Mouse (Mus musculus): Measurements from ENCODE around the gene C130026I21Rik.

The C130026I21Rik gene

GRCm38 (mm10) chr1:85010947-85011346, 259.4 kb downstream of the C130026I21Rik start:
- 69% methylated on average over 3 of the region's 3 CpGs for WGBS

GRCm38 (mm10) chr1:85007737-85008136, 262.6 kb downstream of the C130026I21Rik start:
- 65% methylated on average over 1 of the region's 1 CpGs for WGBS

- 94% methylated on average over 8 of the region's 12 CpGs for WGBS
These were observed 271.1 kb downstream of the C130026I21Rik start for GRCm38 (mm10) chr1:84999241-84999640.

- 91% methylated on average over 6 of the region's 9 CpGs for WGBS
These were observed 274.1 kb downstream of the C130026I21Rik start for GRCm38 (mm10) chr1:84996305-84996704.

GRCm38 (mm10) chr1:84994461-84994860, 275.9 kb downstream of the C130026I21Rik start:
- no CpG with 5 or more reads among the region's 1 CpGs for WGBS

GRCm38 (mm10) chr1:84993688-84994319, 276.6 kb downstream of the C130026I21Rik start:
- 25% methylated on average over 2 of the region's 5 CpGs for WGBS

- no CpG with 5 or more reads among the region's 2 CpGs for WGBS
These were observed 277.1 kb downstream of the C130026I21Rik start for GRCm38 (mm10) chr1:84993235-84993634.

- WGBS, result no CpG with 5 or more reads among the region's 3 CpGs
These were observed 277.5 kb downstream of the C130026I21Rik start for GRCm38 (mm10) chr1:84992827-84993226.

GRCm38 (mm10) chr1:84989044-84989443, 281.3 kb downstream of the C130026I21Rik start:
- 84% methylated on average over 8 of the region's 8 CpGs for WGBS

- 72% methylated on average over 7 of the region's 8 CpGs for whole genome bisulfite sequencing
These were observed 282.6 kb downstream of the C130026I21Rik start for GRCm38 (mm10) chr1:84987729-84988128.

GRCm38 (mm10) chr1:84961779-84962178, 308.6 kb downstream of the C130026I21Rik start:
- 5% methylated on average over 12 of the region's 12 CpGs for WGBS

- 77% methylated on average over 4 of the region's 4 CpGs for WGBS
These were observed 312.7 kb downstream of the C130026I21Rik start for GRCm38 (mm10) chr1:84957713-84958112.

GRCm38 (mm10) chr1:84956771-84957170, 313.6 kb downstream of the C130026I21Rik start:
- WGBS, result 97% methylated on average over 3 of the region's 3 CpGs

GRCm38 (mm10) chr1:84952456-84953181, 317.7 kb downstream of the C130026I21Rik start:
- WGBS, result 76% methylated on average over 10 of the region's 10 CpGs

GRCm38 (mm10) chr1:84951566-84951965, 318.8 kb downstream of the C130026I21Rik start:
- WGBS, result 83% methylated on average over 3 of the region's 3 CpGs

GRCm38 (mm10) chr1:84947390-84947789, 323.0 kb downstream of the C130026I21Rik start:
- WGBS, result 84% methylated on average over 2 of the region's 2 CpGs

GRCm38 (mm10) chr1:84945950-84946349, 324.4 kb downstream of the C130026I21Rik start:
- WGBS, result 76% methylated on average over 3 of the region's 3 CpGs

GRCm38 (mm10) chr1:84943549-84943948, 326.8 kb downstream of the C130026I21Rik start:
- 97% methylated on average over 4 of the region's 4 CpGs for WGBS

Data from cerebral cortex, adult 2 months (tissue).